Mouse (Mus musculus): Measurements from ENCODE around the gene Pdlim4.

GRCm38 (mm10) chr11:54102706-54103449 lies 34.1 kb upstream of the Pdlim4 start:
- TF ChIP-seq CTCF (conservative IDR thresholded peaks at IDR 0.05; ENCODE audit: low read length) (no peak), NANOG (IDR thresholded peaks at IDR 0.05; ENCODE audit: borderline replicate concordance, low read length) (no peak)

All from E14TG2a.4 (cell line).